Mouse (Mus musculus): ENCODE measurements around the gene Nprl3.

- TF ChIP-seq EP300 (IDR thresholded peaks at IDR 0.05; ENCODE audit: low read depth) (no peak; the same call in 1 of the 2 replicates), CTCF (IDR thresholded peaks at IDR 0.05; ENCODE audit: low read depth) (no peak)
Observed at GRCm38 (mm10) chr11:32226124-32226871, 41.2 kb downstream of the Nprl3 start, which contains the start of gene Mpg.
